Mouse (Mus musculus): ENCODE measurements around the gene Slc7a5. TPM values are rescaled to one million over a fixed set of nuclear protein-coding genes. Genes with fewer than 3 reads are reported as not detected.

Slc7a5 gene
- polyA plus RNA-seq, 1 experiment from 2014 or later: 18.4 TPM

DNA sequence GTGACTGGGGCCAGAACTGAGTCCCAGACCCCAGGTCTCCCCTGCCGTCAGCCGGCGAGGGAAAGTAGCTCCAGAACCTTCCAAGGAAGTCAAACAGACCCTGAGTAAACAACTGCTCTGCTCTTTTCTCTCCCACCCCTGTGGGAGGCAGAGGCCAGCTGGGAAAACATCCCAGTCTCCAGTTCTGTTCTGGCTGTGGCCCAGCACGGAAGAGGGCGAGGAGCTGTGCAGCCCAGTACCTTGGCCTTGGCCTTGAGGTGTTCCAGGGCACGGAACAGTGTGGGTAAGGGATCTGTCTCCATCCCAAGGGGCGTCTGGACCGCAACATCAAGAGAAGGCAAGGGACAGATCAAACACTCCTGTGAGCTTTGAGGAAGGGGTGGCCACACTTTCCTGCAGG lies 14.6 kb upstream of the Slc7a5 start:
- H3K4me1 ChIP-seq (ENCODE audit: control insufficient read depth, insufficient read depth, low read length): peaks cover 5% of the 10 kb centered on the region; the same call in 1 of the 2 replicates
- 53% methylated on average over 8 of the region's 8 CpGs for WGBS (ENCODE audit: insufficient replicate concordance)
- peak overlapping the region; percentile 46; the same call in 1 of the 2 replicates for H3K27ac ChIP-seq (ENCODE audit: low read depth, low read length)
- no peak overlapping the region for H3K4me2 ChIP-seq
- no peak overlapping the region for H3K4me3 ChIP-seq (ENCODE audit: low read depth, low read length)
- no peaks in the 10 kb centered on the region for H3K36me3 ChIP-seq (ENCODE audit: control insufficient read depth, insufficient read depth, low read length)
- no peaks in the 10 kb centered on the region for H3K27me3 ChIP-seq (ENCODE audit: control insufficient read depth, insufficient read depth, low read length)
- H3K9ac ChIP-seq (ENCODE audit: low read depth, low read length): no peak overlapping the region
- no peak for ATAC-seq (replicated peaks; ENCODE audit: insufficient number of reproducible peaks, low FRiP score, low TSS enrichment)
- H3K9me3 ChIP-seq (replicated peaks; ENCODE audit: control insufficient read depth, low read length): no peaks in the 10 kb centered on the region

DNA sequence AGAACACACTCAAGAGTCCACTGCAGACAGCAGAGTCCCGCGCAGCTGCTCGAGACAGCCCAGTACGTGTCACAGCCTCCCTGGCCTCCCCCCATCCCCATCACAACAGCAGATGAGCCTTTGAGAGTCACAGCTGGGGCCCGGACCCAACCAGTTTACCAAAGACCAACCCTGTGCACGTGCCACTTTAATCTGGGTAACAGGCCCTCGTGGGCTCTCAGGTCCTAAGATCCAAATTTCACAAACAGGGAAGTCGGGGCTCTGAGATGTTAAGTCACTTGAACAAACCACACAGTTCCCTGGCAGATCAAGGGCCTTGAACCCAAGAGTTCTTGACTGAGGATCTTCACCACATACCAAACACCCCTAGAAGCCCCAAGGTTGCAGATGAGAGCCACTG lies 14.1 kb upstream of the Slc7a5 start:
- Histone ChIP-seq H3K4me2 (no peak overlapping the region), H3K9ac (ENCODE audit: low read depth, low read length) (no peak overlapping the region), H3K4me3 (ENCODE audit: low read depth, low read length) (no peak overlapping the region), H3K9me3 (replicated peaks; ENCODE audit: control insufficient read depth, low read length) (no peaks in the 10 kb centered on the region), H3K4me1 (ENCODE audit: control insufficient read depth, insufficient read depth, low read length) (peaks cover 5% of the 10 kb centered on the region; the same call in 1 of the 2 replicates), H3K36me3 (ENCODE audit: control insufficient read depth, insufficient read depth, low read length) (no peaks in the 10 kb centered on the region), H3K27ac (ENCODE audit: low read depth, low read length) (peak overlapping the region; percentile 46; the same call in 1 of the 2 replicates), H3K27me3 (ENCODE audit: control insufficient read depth, insufficient read depth, low read length) (no peaks in the 10 kb centered on the region)
- 69% methylated on average over 8 of the region's 8 CpGs for WGBS (ENCODE audit: insufficient replicate concordance)
- no peak for ATAC-seq (replicated peaks; ENCODE audit: insufficient number of reproducible peaks, low FRiP score, low TSS enrichment)

DNA sequence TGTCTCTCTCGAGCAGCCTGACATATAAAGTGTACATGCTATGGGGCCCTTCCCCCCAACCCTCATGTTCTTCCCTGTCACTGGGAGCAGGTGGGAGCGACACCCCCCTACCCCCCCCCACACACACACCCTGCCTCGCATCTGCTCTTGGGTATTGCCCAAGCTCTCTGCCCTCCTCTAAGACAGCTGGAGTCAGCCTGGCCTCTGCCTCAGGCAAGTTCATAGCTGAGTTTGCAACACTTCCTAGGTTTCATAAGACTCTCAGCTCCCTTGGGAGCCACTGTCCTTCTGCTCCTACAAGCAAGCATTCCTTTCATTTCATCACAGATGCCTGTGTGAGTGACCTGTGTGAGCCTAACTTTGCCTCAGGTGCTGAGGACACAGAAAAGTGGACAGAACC lies 12.2 kb upstream of the Slc7a5 start:
- H3K27me3 ChIP-seq (ENCODE audit: control insufficient read depth, insufficient read depth, low read length): no peaks in the 10 kb centered on the region
- no peaks in the 10 kb centered on the region for H3K36me3 ChIP-seq (ENCODE audit: control insufficient read depth, insufficient read depth, low read length)
- WGBS (ENCODE audit: insufficient replicate concordance): 54% methylated on average over 3 of the region's 3 CpGs
- H3K4me1 ChIP-seq (ENCODE audit: control insufficient read depth, insufficient read depth, low read length): peaks cover 5% of the 10 kb centered on the region; the same call in 1 of the 2 replicates
- no peak overlapping the region for H3K4me3 ChIP-seq (ENCODE audit: low read depth, low read length)
- no peak for ATAC-seq (replicated peaks; ENCODE audit: insufficient number of reproducible peaks, low FRiP score, low TSS enrichment)
- no peaks in the 10 kb centered on the region for H3K9me3 ChIP-seq (replicated peaks; ENCODE audit: control insufficient read depth, low read length)
- H3K9ac ChIP-seq (ENCODE audit: low read depth, low read length): no peak overlapping the region
- no peak overlapping the region for H3K27ac ChIP-seq (ENCODE audit: low read depth, low read length)
- H3K4me2 ChIP-seq: no peak overlapping the region

DNA sequence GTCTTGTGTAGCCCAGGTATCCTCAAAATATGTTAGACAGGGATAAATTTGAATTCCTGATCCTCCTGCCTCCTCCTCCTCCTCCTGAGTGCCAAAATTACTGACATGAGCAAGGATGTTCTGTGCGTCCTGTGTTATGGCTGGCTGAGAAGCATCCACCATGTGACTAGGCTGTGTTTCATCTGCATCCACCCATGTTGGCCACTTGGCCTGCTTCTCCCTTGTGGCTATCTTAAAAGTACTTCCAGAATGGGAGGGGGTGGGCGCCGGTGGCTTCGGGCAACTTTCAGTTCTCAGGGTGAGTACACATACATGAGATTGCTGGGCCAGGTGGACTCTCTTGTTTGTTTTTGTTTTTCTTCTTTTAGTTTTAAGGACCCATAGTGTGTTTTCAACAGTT lies 11.7 kb upstream of the Slc7a5 start:
- peaks cover 5% of the 10 kb centered on the region; the same call in 1 of the 2 replicates for H3K4me1 ChIP-seq (ENCODE audit: control insufficient read depth, insufficient read depth, low read length)
- 56% methylated on average over 4 of the region's 4 CpGs for WGBS (ENCODE audit: insufficient replicate concordance)

DNA sequence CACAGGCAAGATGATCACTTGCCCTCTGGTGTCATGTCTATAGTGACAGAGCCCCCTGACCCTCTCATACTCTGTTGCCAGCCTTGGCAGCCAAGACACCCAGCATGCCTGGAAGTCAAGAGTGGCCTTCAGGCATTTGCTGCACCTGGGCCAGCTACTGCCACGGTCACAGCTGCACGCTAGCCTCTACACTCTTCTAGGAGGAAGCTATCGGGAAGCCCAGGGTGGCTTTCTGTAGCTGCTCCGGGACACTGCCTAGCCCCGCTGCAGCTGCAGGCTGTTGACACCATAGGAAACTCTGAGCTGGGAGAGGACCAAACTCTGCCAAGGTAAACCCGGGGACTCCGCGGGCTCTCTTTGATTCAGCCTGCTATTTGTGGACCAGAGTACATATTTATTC lies 5.9 kb upstream of the Slc7a5 start:
- H3K9me3 ChIP-seq (replicated peaks; ENCODE audit: control insufficient read depth, low read length): no peaks in the 10 kb centered on the region
- no peaks in the 10 kb centered on the region for H3K36me3 ChIP-seq (ENCODE audit: control insufficient read depth, insufficient read depth, low read length)
- no peak overlapping the region for H3K9ac ChIP-seq (ENCODE audit: low read depth, low read length)
- no peak overlapping the region for H3K4me2 ChIP-seq
- 74% methylated on average over 8 of the region's 8 CpGs for whole genome bisulfite sequencing (ENCODE audit: insufficient replicate concordance)
- no peak for ATAC-seq (replicated peaks; ENCODE audit: insufficient number of reproducible peaks, low FRiP score, low TSS enrichment)
- peaks cover 6% of the 10 kb centered on the region; the same call in 1 of the 2 replicates for H3K4me1 ChIP-seq (ENCODE audit: control insufficient read depth, insufficient read depth, low read length)
- H3K27ac ChIP-seq (ENCODE audit: low read depth, low read length): no peak overlapping the region
- no peaks in the 10 kb centered on the region; the same call in none of the 2 replicates for H3K27me3 ChIP-seq (ENCODE audit: control insufficient read depth, insufficient read depth, low read length)
- H3K4me3 ChIP-seq (ENCODE audit: low read depth, low read length): no peak overlapping the region

More for the DNA sequence above, 11.7 kb upstream of the Slc7a5 start:
- H3K27ac ChIP-seq (ENCODE audit: low read depth, low read length): no peak overlapping the region
- no peaks in the 10 kb centered on the region for H3K36me3 ChIP-seq (ENCODE audit: control insufficient read depth, insufficient read depth, low read length)
- H3K9ac ChIP-seq (ENCODE audit: low read depth, low read length): no peak overlapping the region
- no peak overlapping the region for H3K4me3 ChIP-seq (ENCODE audit: low read depth, low read length)
- no peaks in the 10 kb centered on the region for H3K9me3 ChIP-seq (replicated peaks; ENCODE audit: control insufficient read depth, low read length)
- no peaks in the 10 kb centered on the region for H3K27me3 ChIP-seq (ENCODE audit: control insufficient read depth, insufficient read depth, low read length)
- no peak for ATAC-seq (replicated peaks; ENCODE audit: insufficient number of reproducible peaks, low FRiP score, low TSS enrichment)
- H3K4me2 ChIP-seq: no peak overlapping the region

DNA sequence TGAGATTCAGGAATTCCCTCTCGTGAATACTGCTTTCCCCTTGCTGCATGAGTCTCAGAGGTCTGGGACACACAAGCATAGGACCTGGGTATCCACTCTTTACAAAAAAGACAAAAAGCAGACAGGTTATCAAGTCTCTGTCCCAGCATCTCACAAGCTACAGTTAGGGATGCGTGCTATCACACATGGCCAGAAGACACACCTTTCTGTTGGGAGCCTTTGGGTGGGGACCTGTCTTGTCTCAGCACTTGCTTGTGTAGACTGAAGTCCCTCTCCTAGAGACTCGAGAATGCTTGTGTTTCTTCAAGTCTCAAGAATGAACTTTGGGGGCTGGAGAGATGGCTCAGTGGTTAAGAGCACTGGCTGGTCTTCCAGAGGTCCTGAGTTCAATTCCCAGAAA lies 5.3 kb upstream of the Slc7a5 start:
- no peak overlapping the region for H3K9ac ChIP-seq (ENCODE audit: low read depth, low read length)
- no peaks in the 10 kb centered on the region; the same call in none of the 2 replicates for H3K27me3 ChIP-seq (ENCODE audit: control insufficient read depth, insufficient read depth, low read length)
- no peak overlapping the region for H3K27ac ChIP-seq (ENCODE audit: low read depth, low read length)
- ATAC-seq (replicated peaks; ENCODE audit: insufficient number of reproducible peaks, low FRiP score, low TSS enrichment): no peak
- no peak overlapping the region for H3K4me2 ChIP-seq
- H3K36me3 ChIP-seq (ENCODE audit: control insufficient read depth, insufficient read depth, low read length): no peaks in the 10 kb centered on the region
- H3K4me1 ChIP-seq (ENCODE audit: control insufficient read depth, insufficient read depth, low read length): peaks cover 6% of the 10 kb centered on the region; the same call in 1 of the 2 replicates
- WGBS (ENCODE audit: insufficient replicate concordance): 51% methylated on average over 3 of the region's 3 CpGs
- no peak overlapping the region for H3K4me3 ChIP-seq (ENCODE audit: low read depth, low read length)
- H3K9me3 ChIP-seq (replicated peaks; ENCODE audit: control insufficient read depth, low read length): no peaks in the 10 kb centered on the region

DNA sequence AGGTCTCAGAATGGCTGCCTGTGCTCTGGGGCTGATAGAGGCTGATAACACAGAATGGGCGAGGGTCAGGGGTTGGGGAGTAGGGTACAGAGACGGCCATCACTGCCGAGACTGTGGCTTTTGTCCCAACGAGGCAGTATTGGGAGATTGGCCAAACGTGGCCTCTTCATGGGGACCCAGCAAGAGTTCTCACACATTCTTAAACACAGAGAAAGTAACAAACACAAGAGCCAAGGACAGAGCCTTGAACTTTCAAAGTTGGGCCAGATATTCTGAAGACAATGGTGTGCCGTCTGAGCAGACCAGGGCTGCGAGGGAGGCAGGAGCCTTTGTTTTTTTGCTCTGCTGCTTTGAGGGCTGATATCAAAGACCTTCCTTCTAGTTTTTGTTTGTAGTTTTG lies 4.5 kb upstream of the Slc7a5 start:
- Histone ChIP-seq H3K9ac (ENCODE audit: low read depth, low read length) (no peak overlapping the region), H3K4me3 (ENCODE audit: low read depth, low read length) (no peak overlapping the region), H3K36me3 (ENCODE audit: control insufficient read depth, insufficient read depth, low read length) (no peaks in the 10 kb centered on the region), H3K27me3 (ENCODE audit: control insufficient read depth, insufficient read depth, low read length) (no peaks in the 10 kb centered on the region; the same call in none of the 2 replicates), H3K4me1 (ENCODE audit: control insufficient read depth, insufficient read depth, low read length) (peaks cover 6% of the 10 kb centered on the region; the same call in 1 of the 2 replicates), H3K9me3 (replicated peaks; ENCODE audit: control insufficient read depth, low read length) (no peaks in the 10 kb centered on the region), H3K4me2 (no peak overlapping the region), H3K27ac (ENCODE audit: low read depth, low read length) (no peak overlapping the region)
- no peak for ATAC-seq (replicated peaks; ENCODE audit: insufficient number of reproducible peaks, low FRiP score, low TSS enrichment)
- WGBS (ENCODE audit: insufficient replicate concordance): 62% methylated on average over 7 of the region's 7 CpGs

DNA sequence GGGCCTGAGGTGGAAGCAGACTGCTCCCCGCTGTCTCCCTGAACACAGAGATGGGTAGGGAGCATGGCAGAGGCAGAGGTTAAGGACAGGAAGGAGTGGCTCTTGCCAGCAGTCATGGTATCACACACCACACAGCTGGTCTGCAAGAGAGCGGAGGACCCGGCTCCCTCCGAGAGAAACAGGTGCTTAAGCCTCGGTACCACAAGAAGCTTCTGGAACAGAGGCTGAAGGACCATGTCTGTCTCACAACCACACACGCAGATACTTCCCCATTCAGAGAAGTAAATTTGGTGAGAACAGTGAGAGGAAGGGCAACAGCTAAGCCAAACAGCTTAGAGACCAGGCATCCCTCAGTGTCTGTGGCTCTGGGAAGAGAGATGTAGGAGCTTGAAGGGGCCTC lies 3.9 kb upstream of the Slc7a5 start:
- 89% methylated on average over 6 of the region's 6 CpGs for WGBS (ENCODE audit: insufficient replicate concordance)
- ATAC-seq (replicated peaks; ENCODE audit: insufficient number of reproducible peaks, low FRiP score, low TSS enrichment): no peak
- H3K9me3 ChIP-seq (replicated peaks; ENCODE audit: control insufficient read depth, low read length): no peaks in the 10 kb centered on the region
- no peaks in the 10 kb centered on the region; the same call in none of the 2 replicates for H3K27me3 ChIP-seq (ENCODE audit: control insufficient read depth, insufficient read depth, low read length)
- H3K4me2 ChIP-seq: no peak overlapping the region
- H3K36me3 ChIP-seq (ENCODE audit: control insufficient read depth, insufficient read depth, low read length): no peaks in the 10 kb centered on the region
- H3K9ac ChIP-seq (ENCODE audit: low read depth, low read length): no peak overlapping the region
- peaks cover 6% of the 10 kb centered on the region; the same call in 1 of the 2 replicates for H3K4me1 ChIP-seq (ENCODE audit: control insufficient read depth, insufficient read depth, low read length)
- no peak overlapping the region for H3K4me3 ChIP-seq (ENCODE audit: low read depth, low read length)
- H3K27ac ChIP-seq (ENCODE audit: low read depth, low read length): no peak overlapping the region

DNA sequence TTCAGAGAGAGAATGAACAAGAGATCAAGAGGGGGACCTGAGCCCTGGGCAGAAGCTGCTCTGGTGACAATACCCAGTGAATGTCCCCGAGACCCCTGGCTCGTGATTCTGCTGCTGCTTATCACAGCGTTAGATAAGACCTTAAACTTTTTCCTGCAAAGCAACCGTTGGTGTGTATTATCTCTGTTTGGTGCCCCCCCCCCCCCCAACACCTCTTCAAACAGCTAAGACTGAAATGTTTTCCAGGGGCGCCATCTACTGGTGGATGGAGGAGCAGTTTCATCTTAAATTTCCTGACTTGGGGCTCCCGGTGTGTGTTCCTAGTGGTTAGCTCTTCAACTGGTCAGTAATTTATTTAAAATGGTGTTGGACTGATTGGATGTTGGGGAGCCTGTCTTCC lies 2.2 kb upstream of the Slc7a5 start:
- Histone ChIP-seq H3K4me3 (ENCODE audit: low read depth, low read length) (no peak overlapping the region), H3K36me3 (ENCODE audit: control insufficient read depth, insufficient read depth, low read length) (no peaks in the 10 kb centered on the region), H3K27me3 (ENCODE audit: control insufficient read depth, insufficient read depth, low read length) (no peaks in the 10 kb centered on the region; the same call in none of the 2 replicates), H3K9me3 (replicated peaks; ENCODE audit: control insufficient read depth, low read length) (no peaks in the 10 kb centered on the region), H3K9ac (ENCODE audit: low read depth, low read length) (no peak overlapping the region), H3K4me2 (no peak overlapping the region), H3K4me1 (ENCODE audit: control insufficient read depth, insufficient read depth, low read length) (peaks cover 16% of the 10 kb centered on the region), H3K27ac (ENCODE audit: low read depth, low read length) (no peak overlapping the region)
- 1% methylated on average over 6 of the region's 6 CpGs for WGBS (ENCODE audit: insufficient replicate concordance)
- no peak for ATAC-seq (replicated peaks; ENCODE audit: insufficient number of reproducible peaks, low FRiP score, low TSS enrichment)
